Mouse (Mus musculus): Measurements from ENCODE around the gene Snph.

Snph gene

DNA sequence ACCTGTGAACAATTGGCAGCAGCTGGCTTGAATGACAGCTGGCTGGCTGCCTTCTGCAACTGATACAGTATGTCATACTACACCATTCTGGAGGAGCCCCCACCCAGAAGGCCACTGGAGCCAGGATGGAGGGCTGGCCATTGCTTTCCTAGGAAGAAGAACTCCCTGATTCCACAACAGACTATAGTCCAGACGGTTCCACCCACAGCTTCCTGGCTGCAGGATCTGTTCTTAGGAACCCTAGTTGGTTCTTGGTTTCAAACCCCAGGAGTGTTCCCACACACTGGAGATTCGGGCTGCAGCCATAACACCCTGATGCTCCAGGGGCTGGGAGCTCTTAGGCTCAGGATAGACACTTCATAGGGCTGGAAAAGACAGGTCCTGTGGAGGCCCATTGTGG is 34.3 kb downstream of the Snph start:
- DNase-seq = no peak

DNA sequence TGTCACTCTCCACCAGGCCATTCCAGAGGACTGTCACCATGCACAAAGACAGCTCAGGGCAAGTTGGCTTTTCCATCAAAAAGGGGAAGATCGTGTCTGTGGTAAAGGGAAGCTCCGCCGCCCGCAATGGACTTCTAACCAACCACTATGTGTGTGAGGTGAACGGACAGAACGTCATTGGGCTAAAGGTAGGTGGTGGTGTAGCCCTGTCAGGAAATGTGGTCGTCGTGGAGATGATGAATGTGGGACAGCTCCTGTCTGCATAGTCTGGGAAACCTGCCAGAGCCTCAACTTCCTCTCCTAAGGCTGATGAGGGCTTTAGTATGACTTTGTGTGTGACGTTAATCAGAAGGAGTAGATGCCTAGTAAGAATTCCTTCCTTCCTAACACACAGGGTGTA is 45.1 kb downstream of the Snph start:
- no peak for DNase-seq

DNA sequence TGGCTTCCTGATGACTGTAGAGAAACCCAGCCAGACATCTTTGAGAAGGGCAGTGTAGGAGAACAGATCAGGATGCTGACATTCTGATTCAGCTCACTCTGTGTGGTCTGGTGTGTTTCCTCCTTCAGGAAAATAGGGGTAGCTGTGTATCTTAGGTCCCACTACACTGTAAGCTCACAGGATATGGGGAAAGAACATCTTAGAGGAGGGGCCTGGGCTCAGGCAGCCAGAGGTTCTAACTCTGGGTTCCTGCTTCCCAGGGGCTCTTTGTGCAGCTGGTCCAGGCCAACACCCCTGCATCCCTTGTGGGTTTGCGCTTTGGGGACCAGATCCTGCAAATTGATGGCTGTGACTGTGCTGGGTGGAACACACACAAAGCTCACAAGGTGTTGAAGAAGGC is 45.6 kb downstream of the Snph start:
- no peak for DNase-seq

DNA sequence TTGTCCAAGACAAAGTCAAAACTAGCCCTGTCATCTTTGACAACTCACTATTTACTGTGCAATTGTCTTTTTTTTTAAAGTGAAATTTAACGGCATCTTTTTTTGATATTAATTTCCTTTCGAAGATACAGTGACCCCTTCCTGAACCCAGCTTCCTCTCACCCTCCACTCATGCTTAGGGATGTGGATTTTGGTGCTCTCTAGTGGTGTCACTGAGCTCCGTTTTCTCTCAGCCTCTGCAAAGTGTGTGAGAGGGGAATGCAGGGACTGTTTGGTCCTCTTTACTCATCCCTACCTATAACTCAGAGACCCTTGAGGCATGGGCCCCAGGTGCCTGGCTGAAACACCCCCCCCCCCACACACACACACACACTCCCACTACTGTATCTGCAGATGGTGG is 46.5 kb downstream of the Snph start:
- no peak for DNase-seq

DNA sequence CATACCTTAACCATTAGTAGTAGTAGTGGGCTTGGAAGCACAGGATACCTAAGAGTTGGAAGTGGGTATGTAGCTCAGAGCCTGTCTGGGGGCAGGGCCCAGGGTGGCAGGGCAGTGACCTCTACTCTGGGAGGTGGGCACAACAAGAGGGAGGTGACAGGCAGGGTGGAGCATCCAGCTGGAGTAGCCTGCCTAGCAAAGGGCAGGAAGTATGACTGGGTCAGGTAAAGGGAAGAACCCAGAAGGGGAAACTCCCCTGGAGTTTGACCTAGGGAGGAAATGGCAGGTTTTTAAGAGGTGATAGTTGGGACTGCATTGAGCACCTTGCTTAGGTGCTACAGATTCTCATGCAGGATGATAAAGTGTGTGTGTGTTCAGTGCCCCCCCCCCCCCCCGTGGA is 51.4 kb downstream of the Snph start:
- no peak for DNase-seq

DNA sequence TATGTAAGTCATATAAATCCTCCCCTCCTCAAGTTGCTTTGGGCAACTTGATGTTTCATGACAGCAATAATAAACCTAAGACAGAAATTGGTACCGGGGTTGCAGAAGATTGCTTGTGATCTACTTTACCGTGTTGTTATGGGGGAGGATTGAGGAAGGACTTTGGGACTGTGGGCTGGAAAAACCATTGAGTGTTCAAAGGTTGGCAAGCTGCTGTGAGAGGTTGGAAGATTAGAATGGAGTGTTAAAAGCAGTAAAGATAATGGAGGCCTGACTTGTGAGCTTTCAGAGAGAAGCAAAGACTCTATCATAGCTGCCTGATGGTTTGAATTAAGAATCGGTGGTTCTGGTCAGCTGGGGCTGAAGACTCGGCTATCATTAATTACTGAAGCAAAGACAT is 53.2 kb downstream of the Snph start:
- no peak for DNase-seq

DNA sequence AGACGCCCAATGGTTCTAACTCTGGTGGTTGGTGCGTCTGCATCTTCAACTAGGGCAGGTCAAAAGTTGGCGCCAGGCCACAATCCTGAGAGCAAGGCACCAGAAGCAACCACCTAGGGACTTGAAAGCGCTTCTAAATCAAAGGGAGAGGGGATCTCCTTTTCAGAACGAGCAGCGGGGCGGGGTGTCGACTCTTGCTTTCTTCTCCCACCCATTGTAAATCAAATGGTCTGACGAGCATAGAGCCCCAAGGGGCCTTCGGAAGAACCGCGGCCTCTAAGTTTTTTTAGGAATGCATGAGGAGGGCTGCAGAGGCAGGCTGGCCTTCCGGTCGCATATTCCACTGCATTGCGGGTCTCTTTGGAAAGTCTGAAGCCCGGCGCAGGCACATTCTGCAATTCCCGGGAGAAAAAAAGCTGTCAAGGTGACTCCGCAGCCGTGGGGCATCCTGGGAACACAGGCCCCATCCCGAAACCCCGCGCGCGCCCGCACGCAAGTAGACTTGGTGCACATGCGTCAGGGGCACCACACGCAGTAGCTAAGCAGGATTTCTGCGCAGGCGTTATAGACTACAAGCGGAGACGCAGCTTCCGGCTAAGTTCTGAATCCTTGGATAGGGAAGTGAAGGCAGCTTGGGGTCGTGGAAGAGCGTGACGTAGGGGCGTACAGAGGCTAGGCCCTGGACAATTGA is 56.5 kb downstream of the Snph start:
- DNase-seq = peak; percentile 91

DNA sequence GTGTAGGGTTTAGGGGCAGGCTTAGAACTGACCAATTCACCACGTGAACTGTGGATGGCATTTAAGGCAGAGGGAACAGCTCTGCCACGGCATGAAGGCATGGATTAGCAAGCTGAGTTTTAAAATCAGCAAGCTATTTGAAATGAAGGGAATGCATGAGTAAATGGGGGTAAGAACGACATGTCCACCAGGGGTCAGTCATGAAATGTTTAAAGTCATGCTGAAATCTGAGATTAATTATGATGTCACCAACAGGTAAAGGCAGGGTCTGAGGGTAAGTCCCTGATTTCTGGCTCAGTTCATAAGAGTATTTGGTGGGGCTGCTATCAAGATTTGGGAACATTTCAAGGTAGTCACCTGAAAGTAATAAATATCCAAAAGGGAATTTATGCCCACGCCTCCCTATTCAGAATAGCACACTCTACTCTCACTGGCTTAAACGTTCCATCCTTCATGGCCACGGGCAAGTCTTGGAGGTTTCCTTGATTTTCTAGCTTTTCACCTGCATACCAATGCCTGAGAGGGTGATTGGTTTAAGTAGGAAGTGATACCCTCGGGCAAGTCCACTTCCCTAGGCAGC is 57.2 kb downstream of the Snph start:
- no peak for DNase-seq

DNA sequence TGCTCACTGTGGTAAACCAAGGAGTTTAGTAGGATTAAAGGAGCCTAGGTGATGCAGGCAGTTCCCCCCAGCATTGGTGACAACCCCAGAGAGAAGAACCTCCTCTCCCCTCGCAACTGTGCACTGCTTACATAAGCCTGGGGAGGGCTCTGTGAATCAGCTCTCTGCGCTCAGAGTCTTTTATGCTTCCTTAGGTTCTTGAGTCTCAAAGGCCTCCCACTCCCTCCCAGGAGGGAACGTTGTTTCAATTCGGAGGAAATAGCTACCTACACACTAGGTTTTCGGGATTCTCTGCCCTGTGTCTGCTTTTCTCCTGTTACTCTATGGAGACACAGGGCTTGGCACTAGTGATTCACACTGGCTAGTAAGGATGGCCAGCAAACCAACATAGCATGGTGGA is 57.8 kb downstream of the Snph start:
- peak; percentile 36 for DNase-seq

DNA sequence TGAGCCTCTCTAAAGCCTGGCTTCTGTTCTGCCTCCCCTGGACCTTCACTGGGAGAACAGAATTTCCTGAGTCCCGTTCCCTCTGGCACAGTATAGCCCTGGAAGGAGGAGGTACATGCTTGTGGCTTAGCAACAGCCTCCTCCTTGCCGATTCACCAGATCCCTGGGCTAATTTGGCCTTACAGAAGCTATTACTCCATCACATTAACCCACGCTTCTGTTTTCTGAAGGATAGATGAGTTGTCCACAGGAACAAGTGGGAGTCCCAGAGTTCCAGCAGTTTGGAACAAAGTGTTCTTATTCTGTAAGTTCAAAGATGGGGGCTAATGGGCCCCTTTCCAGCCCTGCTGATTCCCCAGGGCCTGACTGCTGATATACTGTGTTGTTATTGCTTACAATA is 58.7 kb downstream of the Snph start:
- no peak for DNase-seq

DNA sequence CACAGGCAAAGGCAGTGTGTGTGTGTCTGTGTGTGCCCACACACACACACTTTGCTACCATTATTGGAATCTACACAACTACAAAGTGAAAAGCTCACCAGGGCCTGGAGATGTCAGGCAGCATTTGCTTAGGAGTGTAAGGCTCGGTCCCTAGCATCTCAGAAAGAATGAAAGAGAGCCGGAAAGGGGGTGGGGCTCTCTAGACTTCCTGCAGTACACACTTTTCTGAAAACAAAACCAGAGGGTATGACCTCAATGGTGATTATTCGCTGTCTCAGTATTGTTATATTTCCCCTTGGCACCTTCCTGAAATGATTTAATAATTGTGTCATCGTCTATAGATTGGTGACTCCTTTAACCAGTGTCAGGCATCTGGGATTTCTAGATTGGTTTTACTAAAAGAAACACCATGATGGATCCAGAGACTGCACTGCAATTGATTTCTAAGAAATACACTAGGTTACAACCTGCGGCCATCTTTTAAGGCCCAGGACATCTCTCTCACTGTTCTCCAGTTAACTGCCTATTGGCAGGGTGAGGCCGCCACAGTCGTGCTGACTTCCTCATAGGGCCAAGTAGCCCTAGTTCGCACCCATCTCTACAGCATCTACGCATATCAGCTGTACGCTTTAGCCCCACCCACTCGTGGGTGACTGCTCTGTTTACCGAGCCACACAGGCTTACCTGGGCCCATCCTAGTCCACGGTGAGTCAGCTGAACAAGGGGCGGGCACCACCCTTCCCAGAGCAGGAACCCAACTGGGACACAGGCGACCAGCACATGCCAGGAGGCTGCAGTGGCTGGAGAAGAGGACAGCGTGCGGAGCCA is 60.3 kb downstream of the Snph start, which contains the start of gene Sdcbp2:
Sdcbp2 (plus strand) TSS at position 750 of the 828 bp plus-strand sequence.
- no peak for DNase-seq

DNA sequence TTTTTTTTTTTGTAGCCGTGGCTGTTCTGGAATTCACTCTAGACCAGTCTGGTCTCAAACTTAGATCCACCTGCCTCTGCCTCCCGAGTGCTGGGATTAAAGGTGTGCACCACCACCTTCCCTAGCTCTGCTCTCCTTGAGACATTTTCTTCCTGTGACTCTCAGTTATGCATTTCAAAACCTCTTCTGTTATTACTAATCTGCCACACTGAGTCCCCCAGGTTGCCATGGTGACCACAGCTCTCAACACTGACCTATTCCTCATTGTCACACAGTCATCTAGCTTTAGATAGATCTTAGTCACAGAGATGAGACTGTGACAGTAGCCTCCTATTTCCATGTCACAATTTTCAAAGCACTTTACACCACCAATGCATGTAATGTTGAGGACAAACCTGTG is 62.9 kb downstream of the Snph start:
- DNase-seq = no peak

DNA sequence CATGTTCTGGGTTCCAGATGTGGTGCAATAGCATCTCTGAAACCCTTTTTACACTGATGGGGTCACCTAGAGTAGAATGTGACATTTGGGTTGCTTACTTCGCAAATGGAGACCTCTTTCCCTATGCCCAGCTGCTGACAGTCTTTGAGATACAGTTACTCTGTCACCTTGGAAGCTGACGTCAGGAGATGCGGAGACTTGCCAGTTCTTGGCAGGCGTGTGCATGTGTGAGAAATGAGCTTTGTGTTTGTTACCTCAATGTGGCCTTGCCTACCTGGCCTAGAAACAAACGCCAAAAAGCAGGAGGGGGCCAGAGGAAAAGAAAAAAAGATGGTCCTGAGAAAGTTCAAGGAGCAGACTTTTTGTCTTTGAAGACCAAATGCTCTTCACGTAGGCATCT is 65.5 kb downstream of the Snph start:
- no peak for DNase-seq

DNA sequence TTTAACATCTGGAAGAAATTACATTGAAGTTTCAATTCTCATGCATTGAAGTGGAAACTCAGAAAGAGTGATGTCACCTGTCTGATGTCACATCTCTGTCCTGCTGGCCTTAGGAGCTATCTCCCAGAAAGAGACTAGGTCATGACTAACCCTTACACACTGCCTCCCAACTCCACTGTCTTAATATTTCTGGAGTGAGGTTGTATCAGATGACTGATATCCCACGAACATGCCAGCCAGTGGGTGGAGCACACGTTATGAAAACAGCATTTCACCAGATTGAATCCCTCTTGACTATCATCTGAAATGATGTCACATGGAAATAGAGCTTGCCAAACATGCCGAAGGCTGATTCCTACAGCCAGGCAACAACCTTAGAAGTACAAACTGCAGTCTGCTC is 67.4 kb downstream of the Snph start:
- DNase-seq = no peak

DNA sequence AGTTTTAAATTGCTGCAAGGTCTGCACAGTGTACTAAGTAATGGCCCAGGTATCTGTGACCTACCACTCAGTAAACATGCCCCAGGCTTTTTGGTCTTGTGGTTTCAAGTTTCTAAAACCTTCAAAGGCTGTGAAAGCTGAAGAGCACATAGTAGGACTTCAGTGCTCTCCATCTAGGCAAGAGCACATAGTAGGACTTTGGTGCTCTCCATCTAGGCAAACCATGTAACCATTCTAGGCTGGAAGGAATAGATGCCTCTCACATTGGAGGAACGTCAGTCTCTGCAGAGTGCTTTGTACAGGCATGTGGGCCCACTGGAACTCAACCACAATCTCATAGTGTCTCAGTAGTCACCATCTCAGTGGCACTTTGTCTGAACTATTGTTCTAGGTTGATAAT is 68.4 kb downstream of the Snph start:
- no peak for DNase-seq

DNA sequence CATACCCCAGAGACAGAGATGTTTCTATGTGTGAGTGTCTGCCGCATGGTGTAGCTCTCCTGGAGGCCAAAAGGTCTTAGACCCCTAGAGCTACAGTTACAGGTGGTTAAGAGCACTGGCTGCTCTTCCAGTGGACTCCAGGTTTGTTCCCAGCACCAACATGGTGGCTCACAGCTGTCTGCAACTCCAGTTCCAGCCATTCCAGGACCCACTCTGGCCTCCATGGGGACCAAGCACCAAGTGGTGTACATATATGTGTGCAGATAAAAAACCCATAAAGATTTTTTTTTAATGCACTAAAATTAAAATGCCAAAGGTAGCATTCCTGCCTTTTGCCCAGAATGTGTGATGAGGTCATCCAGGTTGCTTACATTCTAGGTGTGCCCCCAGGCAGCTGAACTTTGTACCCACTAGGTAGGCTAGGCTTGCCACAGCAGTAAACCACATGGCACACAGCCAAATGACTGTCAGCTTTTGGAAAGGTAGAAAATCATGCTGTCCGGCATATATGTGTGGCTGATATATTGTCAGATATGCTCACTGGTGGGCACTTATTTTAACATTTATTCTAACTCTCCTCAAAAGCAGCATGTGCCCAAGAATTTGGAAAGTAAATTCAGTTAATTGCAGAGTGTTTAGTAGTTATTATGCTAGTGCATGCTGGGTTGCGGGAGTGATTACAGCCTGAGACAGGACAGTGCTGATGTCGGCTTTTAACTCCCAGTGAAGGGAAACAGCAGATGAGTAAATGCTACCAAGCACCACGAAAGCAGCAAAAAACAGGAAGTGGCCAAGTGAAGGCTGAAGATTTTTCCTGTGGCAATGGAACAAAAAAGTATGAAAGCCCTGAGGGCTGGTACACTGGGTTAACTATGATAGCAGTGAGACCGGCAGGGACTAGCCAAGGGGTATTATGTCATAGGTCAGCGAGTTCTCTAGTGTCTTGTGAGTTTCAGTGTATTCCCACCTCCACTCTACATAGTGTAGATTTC is 69.2 kb downstream of the Snph start:
- DNase-seq = no peak

DNA sequence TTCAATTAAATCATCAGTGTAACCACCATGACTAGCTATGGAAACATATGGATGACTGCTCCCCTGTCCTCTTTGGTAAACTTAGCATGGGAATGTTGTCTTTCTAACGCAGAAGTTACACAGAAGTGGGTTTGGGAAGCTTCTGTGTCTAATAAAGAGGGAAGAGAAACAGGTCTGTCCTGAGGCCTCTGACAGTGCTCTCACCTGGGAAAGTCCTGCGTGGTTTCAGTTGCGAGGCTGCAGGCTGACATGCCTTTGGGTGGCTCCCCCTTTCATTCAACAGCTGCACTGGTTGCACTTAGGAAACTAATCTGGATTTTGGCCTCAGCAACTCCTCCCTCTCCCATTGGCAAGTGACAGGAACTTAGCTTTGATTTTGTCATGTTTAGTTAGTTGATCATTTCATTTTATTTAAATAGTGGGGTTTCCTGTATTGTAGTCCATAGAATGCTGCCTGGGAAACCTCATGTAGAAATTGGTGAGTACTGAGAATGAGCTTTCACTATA is 82.7 kb downstream of the Snph start:
- no peak for DNase-seq

DNA sequence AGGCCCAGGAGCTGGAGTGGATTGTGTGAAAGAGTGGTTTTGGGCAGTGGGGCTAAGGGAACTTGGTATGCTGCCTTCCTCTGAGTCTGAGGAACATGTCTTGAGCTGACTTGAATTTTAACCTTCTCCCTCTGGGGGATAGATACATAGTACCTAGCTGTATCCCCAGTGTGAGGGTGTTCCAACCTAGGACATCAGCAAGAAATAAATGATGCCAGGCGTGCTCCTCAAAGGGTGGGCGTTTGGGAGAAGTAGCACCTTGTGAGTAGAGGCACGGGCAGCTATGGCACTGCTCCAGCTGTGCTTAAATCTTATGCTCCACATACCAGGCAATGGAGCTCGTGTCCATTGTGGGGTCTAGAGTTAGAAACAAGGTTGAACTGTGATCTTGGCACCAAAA is 85.8 kb downstream of the Snph start:
- DNase-seq = no peak

DNA sequence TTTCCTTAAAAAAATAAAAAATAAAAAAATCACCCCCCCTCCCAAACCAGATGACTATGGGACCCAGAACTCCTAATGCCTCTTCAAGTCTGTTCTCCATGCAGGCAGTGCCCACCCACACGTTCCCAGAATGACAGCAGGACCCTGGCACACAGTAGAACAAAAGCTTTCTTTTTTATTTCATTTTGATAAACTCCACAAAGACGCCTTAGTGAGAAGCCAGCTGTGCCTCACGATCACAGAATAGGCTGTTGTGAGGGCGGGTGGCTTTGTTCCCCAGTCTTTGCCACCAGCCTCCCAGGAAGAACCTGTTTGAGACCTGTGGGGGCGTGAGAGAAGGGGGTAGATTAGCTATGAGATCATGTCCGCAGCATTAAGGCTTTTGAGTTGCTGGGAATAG is 87.7 kb downstream of the Snph start:
- DNase-seq = no peak

DNA sequence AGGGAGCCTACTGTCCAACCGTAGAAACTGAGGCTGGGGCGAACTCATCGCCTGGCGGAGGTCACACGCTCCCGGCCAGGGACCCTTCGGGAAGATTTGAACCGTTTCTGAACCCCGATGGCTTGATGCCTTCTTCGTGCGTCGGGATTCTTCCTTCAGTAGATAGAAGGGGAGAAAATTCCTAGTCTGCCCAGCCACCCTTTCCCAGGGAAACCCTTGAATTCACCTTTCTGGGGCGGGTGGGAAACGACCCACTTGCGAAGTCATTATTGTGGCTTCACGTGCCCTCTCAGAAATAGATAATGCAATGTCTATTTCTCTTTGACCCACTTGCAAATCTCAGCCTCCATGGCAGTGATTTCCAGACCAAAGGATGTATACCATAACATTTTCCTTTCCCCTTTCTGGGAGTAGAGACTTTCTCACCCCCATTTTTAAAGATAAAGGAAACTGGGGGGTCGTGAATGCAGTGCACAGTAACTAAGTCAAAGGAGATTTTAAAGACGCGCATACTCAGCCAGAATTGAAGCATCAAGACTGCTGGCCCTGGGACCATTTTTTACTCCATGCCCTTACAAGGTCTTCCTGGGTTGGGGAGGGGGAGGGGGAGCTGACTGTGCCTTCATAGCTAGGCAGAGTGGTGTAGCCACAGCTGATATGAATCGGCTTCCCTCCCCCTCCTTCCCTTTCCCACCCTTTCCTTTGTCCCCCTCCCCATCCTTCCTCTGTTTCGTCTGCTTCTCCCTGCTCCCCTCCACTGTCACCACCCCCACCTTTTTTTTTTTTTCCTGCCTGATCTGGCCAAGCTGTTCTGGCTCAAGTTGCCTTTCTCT is 89.1 kb downstream of the Snph start:
- DNase-seq = peak; percentile 63

DNA sequence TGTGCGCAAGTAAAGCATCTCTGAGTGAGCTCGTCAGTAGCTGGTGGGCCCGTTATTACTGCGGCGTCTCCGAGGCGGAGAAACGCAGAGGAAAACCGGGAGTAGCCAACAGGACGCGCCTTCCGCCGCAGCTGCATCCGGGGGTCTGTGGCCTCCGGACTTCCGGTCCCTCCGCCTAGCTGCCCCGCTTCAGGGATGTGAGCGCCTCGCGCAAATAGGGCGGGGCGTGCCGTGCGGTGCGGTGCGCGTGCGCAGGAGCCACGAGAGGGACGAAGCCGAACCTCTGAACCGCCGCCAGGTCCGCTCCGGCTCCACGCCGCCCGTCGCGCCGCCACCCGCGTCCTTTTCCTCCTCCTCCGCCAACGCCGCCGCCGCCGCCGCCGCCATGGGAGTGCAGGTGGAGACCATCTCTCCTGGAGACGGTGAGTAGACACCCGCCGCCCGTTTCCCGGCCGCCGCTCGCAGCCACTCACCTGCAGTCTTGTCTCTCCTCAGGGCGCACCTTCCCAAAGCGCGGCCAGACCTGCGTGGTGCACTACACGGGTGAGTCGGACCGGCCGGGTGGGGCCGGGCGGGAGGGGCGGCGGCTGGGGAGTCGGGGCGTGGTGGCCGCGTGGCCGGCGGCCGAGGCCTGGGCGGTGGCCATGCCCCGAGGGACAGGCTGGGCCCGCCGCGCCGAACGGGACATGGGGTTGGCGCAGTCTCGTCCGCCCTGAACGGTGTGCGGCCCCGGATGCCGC is 89.9 kb downstream of the Snph start, which contains the start of gene Fkbp1a:
Fkbp1a (plus strand) TSS at position 161 of the 740 bp plus-strand sequence.
- DNase-seq = peak; percentile 98

All from right cerebral cortex, postnatal 14 days (tissue).